Mouse (Mus musculus) hindbrain, postnatal 0 days (tissue): ENCODE measurements around the gene Coro6. TPM values are rescaled to one million over a fixed set of nuclear protein-coding genes. Genes with fewer than 3 reads are reported as not detected.

Experiments used
- ATAC-seq: fragments of 200-750 bp; cut with Nextera tagmentation; 2 replicates; pipeline ENCODE4 v1.8.0; 2017; ENCODE audit warnings: mild to moderate bottlenecking, moderate TSS enrichment, moderate library complexity
- DNase-seq: peaks from one replicate; pipeline ENCODE4 v3.0.0-alpha.2; 2015; ENCODE audit warnings: low spot score
- H3K27ac ChIP-seq: fragments of 300-500 bp; sonication (generic); 2 replicates; pipeline ENCODE4 v1.5.1; 2014; ENCODE audit warnings: mild to moderate bottlenecking
- H3K27me3 ChIP-seq: fragments of 300-500 bp; sonication (generic); 2 replicates; pipeline ENCODE4 v1.6.1; 2014; ENCODE audit warnings: low read length, mixed read lengths; ENCODE audit not compliant: insufficient read depth
- H3K36me3 ChIP-seq: fragments of 300-500 bp; sonication (generic); 2 replicates; pipeline ENCODE4 v1.6.1; 2014; ENCODE audit warnings: low read length, mixed read lengths; ENCODE audit not compliant: insufficient read depth
- H3K4me1 ChIP-seq: fragments of 300-500 bp; sonication (generic); 2 replicates; pipeline ENCODE4 v1.6.1; 2014; ENCODE audit warnings: antibody characterized with exemption, low read length, mixed read lengths; ENCODE audit not compliant: insufficient read depth
- H3K4me2 ChIP-seq: fragments of 300-500 bp; sonication (generic); 2 replicates; pipeline ENCODE4 v1.6.1; 2014; ENCODE audit warnings: low read depth, mild to moderate bottlenecking, low read length, moderate library complexity, mixed read lengths
- H3K4me3 ChIP-seq: fragments of 300-500 bp; sonication (generic); 2 replicates; pipeline ENCODE4 v1.5.1; 2014; ENCODE audit warnings: low read length
- H3K9ac ChIP-seq: fragments of 300-500 bp; sonication (generic); replicated peaks from 2 replicates; pipeline ENCODE4 v1.6.1; 2014; ENCODE audit warnings: mild to moderate bottlenecking, low read length, moderate library complexity, mixed read lengths
- H3K9me3 ChIP-seq: fragments of 300-500 bp; sonication (generic); 2 replicates; pipeline ENCODE4 v1.6.1; 2016; ENCODE audit warnings: low read length, mixed read lengths
- CTCF ChIP-seq: IDR thresholded peaks from 2 replicates; pipeline ENCODE4 v1.5.1; 2016; ENCODE audit warnings: antibody characterized with exemption, control low read depth, low read depth
- WGBS: fragments of 180-500 bp; shearing (Covaris S2); extraction: QIAGEN DNeasy Blood & Tissue Kit; methylation state at CpG from one replicate; pipeline ENCODE4 v1.1.7; 2014; 5-methylcytosine and 5-hydroxymethylcytosine counted together
- polyA plus RNA-seq: library from polyadenylated mRNA; unstranded; fragments of >200 nt; fragmentation: Nextera tagmentation; extraction: Ambion mirVana; gene quantifications from 2 replicates; pipeline ENCODE4 v1.2.1, GENCODE M21; 2015
- total RNA-seq: library from RNA; depleted of rRNA; stranded (reverse); fragments of >200 nt; gene quantifications from 2 replicates; pipeline ENCODE4 v1.2.3, GENCODE M21; 2014; rRNA removed

Coro6 gene
- total and polyA plus RNA-seq, 2 experiments from 2014 or later, result 1.3 to 2.4 TPM

DNA sequence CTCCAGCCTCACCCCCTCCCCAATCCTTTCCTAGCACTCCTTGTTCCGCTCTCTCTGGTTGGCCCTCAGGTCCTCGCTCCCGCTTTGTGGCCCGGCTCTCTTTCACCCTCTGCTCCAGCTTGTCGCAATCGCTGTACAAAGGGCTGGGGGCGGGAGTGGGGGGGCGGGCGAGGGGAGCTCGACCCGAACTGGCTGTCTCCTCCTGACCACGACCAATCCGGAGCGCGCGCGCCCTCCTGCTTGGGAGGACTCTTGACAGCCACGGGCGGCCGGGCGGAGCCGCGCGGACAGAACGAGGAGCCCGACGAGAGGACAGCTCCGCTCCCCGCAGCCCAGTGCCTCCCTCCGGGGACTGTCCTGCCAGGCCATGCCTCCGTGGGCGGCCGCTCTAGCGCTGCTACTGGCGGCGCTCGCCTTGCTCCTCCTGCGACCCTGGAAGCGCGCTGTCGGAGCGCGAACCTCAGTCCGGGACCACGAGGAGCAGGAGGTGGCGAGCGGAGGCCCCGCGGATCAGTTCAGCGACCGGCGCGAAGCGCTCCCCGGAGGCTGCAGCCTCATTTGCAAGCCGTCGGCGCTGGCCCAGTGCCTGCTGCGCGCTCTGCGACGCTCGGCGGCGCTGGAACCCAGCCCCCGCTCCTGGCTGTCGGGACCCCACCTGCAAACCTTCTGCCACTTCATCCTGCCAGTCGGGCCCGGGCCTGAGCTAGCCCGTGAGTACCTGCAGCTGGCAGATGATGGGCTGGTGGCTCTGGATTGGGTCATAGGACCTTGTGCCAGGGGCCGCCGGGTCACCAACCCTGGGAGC, 52.8 kb downstream of the Coro6 start, which contains the start of gene Abhd15:
Gene Abhd15, plus strand, starts transcription at position 290 of the 805 bp plus-strand sequence.
- ATAC-seq, result peak; percentile 70
- no peak for TF ChIP-seq CTCF
- H3K4me1 ChIP-seq, result peaks cover 8% of the 10 kb centered on the region; the same call in 1 of the 2 replicates
- peak within 1 kb of the TSS; percentile 47 for H3K4me3 ChIP-seq
- no peaks in the 10 kb centered on the region for H3K36me3 ChIP-seq
- H3K4me2 ChIP-seq, result peak within 1 kb of the TSS; percentile 78
- WGBS, result 2% methylated on average over 69 of the region's 72 CpGs
- peak within 1 kb of the TSS; percentile 48; the same call in 1 of the 2 replicates for H3K27ac ChIP-seq
- no peaks in the 10 kb centered on the region for H3K9me3 ChIP-seq
- peak within 1 kb of the TSS; percentile 37; the same call in 1 of the 2 replicates for H3K9ac ChIP-seq
- peak; percentile 78 for DNase-seq
- peaks cover 12% of the 10 kb centered on the region; the same call in 1 of the 2 replicates for H3K27me3 ChIP-seq

DNA sequence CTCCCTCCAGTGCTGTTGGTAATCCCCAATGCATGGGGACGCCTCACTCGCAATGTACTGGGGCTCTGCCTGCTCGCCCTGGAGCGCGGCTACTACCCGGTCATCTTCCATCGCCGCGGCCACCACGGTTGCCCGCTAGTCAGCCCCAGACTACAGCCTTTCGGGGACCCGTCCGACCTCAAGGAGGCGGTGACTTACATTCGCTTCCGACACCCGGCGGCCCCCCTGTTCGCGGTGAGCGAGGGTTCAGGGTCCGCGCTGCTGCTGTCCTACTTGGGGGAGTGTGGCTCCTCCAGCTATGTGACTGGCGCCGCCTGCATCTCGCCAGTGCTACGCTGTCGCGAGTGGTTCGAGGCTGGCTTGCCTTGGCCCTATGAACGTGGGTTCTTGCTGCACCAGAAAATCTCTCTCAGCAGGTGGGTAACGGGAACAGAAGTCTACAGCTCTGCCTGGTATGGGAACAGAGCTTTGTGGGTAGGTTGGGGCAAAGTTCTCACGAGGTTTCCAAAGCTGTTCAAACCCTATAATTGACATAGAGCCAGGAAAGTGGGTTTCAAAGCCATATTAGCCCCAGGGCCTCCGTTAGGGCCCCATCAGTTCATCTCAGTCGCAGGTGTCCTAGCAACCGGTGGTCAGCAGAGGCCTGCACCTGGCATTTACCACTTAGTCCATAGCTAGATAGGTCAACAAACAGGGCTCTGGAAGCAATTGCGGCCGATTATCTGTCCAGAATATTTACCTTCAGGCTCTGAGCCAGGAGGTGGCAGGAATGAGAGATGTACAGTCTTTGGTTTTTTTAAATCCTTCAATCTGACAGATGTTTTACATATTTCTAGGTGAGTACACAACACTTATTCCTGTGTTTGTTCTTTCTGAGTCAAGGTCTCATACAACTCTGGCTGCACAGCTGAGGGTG, 53.7 kb downstream of the Coro6 start, which contains the start of gene Trp53i13:
Gene Trp53i13, minus strand, starts transcription at position 344 of the 916 bp plus-strand sequence.
- Histone ChIP-seq H3K4me1 (peaks cover 8% of the 10 kb centered on the region; the same call in 1 of the 2 replicates), H3K4me3 (peak within 1 kb of the TSS; percentile 47), H3K36me3 (no peaks in the 10 kb centered on the region), H3K9me3 (no peaks in the 10 kb centered on the region), H3K9ac (peak within 1 kb of the TSS; percentile 37; the same call in 1 of the 2 replicates), H3K27me3 (peaks cover 12% of the 10 kb centered on the region; the same call in 1 of the 2 replicates), H3K4me2 (peak within 1 kb of the TSS; percentile 78), H3K27ac (peak within 1 kb of the TSS; percentile 48; the same call in 1 of the 2 replicates)
- no peak for TF ChIP-seq CTCF
- ATAC-seq (no peak), DNase-seq (no peak)
- WGBS, result 11% methylated on average over 39 of the region's 39 CpGs

DNA sequence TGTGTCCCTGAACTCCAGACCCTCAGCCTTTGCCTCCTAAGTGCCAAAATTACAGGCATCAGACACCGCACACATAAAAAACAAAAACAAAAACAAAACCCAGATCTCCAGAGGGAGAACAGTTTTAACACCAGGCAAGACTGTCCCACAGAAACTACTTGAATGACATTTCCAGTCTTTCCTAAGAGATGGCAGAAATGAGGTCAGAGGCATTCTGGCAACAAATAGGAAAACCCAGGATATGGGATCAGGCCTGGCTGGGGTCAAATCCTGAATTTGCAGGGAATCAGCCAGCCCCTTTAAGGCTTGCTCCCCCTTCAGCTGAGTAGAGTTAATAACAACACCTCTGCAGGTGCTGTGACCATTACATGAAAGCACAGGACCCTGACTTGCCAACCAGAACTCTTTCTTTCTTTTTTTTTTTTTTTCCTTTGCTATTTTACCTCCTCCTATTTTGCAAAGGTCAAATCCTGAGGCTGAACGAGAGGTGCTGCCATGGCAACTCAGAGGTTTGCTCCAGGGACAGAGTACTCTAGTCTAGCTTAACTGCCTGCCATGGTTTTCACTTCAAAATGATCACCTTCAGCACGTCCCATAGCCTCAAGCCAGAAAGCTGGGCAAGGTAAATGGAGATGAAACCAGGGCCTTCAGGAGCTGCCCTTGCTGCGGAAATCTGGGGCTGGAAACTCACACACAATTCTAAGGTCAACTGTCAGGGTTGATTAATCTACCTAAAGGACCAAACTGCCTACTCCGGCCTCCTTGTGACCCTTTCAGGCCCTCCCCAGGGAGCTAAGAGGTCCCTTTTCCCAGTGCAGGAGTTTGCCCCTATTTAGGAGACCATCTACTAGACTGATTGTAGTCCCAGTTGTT, 54.6 kb downstream of the Coro6 start:
- ATAC-seq, result no peak
- H3K4me1 ChIP-seq, result peaks cover 8% of the 10 kb centered on the region; the same call in 1 of the 2 replicates

DNA sequence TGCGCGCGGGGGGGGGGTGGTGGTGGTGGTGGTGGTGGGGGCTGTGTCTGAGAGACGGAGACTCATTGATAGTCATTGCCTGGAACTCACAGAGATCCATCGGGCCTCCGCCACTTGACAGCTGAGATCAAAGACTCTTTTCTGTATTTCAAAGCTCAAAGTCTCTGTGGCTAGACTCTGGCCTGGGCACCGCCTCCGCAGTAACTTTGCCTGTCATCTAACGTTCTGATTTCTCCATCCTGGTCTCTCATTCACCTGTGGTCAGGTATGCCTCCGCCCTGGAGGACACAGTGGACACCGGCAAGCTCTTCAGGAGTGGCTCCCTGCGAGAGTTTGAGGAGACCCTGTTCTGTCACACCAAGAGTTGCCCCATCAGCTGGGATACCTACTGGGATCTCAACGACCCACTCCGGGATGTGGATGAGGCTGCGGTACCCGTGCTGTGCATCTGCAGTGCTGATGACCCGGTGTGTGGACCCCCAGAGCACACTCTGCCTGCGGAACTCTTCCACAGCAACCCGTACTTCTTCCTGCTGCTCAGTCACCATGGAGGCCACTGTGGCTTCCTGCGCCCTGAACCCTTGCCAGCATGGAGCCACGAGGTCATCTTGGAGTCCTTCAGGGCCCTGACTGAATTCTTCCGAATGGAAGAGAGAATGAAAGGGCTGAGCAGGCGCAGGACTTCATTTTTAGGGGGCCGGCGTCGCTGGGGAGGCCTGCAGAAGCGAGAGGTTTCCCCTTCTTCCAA, 56.0 kb downstream of the Coro6 start:
- no peak overlapping the region for H3K4me2 ChIP-seq
- no peaks in the 10 kb centered on the region for H3K9me3 ChIP-seq
- WGBS, result 66% methylated on average over 27 of the region's 27 CpGs
- H3K36me3 ChIP-seq, result no peaks in the 10 kb centered on the region
- H3K27me3 ChIP-seq, result peaks cover 12% of the 10 kb centered on the region; the same call in 1 of the 2 replicates
- H3K4me3 ChIP-seq, result no peak overlapping the region
- no peak for ATAC-seq
- no peak for DNase-seq
- no peak for TF ChIP-seq CTCF
- H3K4me1 ChIP-seq, result peaks cover 8% of the 10 kb centered on the region; the same call in 1 of the 2 replicates
- no peak overlapping the region for H3K27ac ChIP-seq
- H3K9ac ChIP-seq, result no peak overlapping the region

More for the DNA sequence above, 54.6 kb downstream of the Coro6 start:
- TF ChIP-seq CTCF, result no peak
- Histone ChIP-seq H3K4me3 (no peak overlapping the region), H3K4me2 (no peak overlapping the region), H3K27me3 (peaks cover 12% of the 10 kb centered on the region; the same call in 1 of the 2 replicates), H3K27ac (no peak overlapping the region), H3K36me3 (no peaks in the 10 kb centered on the region), H3K9me3 (no peaks in the 10 kb centered on the region), H3K9ac (no peak overlapping the region)
- 60% methylated on average over 5 of the region's 5 CpGs for WGBS
- DNase-seq, result no peak

DNA sequence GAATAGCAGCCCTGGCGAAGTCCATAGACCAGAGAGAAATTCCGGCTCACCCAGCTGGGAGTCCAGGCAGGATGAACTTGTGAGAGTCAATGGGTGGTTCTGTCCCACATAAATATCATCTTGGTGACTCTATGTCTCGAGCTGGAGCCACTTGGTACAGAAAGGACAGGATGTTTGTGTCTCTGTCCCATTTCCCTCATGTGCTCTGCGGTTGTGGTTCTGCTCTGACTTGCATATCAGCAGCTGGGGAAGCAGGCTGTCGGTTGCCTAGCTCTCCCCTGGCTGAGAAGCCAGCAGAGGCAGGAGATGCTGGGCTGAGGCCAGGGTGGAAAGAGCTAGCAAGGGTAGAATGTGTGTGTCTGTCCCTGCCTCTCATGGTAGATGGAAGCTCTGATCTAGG, 56.8 kb downstream of the Coro6 start, which contains the start of gene Gm10392:
Gene Gm10392, minus strand, starts transcription at position 156 of the 400 bp plus-strand sequence.
- Histone ChIP-seq H3K36me3 (no peaks in the 10 kb centered on the region), H3K9ac (no peak within 1 kb of the TSS), H3K4me1 (peaks cover 3% of the 10 kb centered on the region; the same call in 1 of the 2 replicates), H3K9me3 (no peaks in the 10 kb centered on the region), H3K27ac (no peak within 1 kb of the TSS), H3K4me2 (no peak within 1 kb of the TSS), H3K27me3 (peaks cover 12% of the 10 kb centered on the region; the same call in 1 of the 2 replicates), H3K4me3 (no peak within 1 kb of the TSS)
- no peak for TF ChIP-seq CTCF
- ATAC-seq, result no peak
- DNase-seq, result no peak
- WGBS, result 67% methylated on average over 5 of the region's 5 CpGs

Other genes with a start within 250 kb of the Coro6 start
- 30.1 and 30.3 TPM in 2 replicates for gene Ssh2, start 246.1 kb upstream of the Coro6 start, total RNA-seq
- gene Ssh2, start 246.1 kb upstream of the Coro6 start, polyA plus RNA-seq, result 10.1 and 10.9 TPM in 2 replicates
- 71.6 and 77.1 TPM in 2 replicates for gene Ankrd13b, start 27.3 kb downstream of the Coro6 start, total RNA-seq
- 27.1 and 30.6 TPM in 2 replicates for gene Ankrd13b, start 27.3 kb downstream of the Coro6 start, polyA plus RNA-seq
- 126 and 127 TPM in 2 replicates for gene Git1, start 31.2 kb downstream of the Coro6 start, total RNA-seq
- gene Git1, start 31.2 kb downstream of the Coro6 start, polyA plus RNA-seq, result 13.8 and 15.0 TPM in 2 replicates
- gene Abhd15, start 52.7 kb downstream of the Coro6 start, total RNA-seq, result 3.6 and 4.7 TPM in 2 replicates
- 2.1 TPM in 2 replicates for gene Abhd15, start 52.7 kb downstream of the Coro6 start, polyA plus RNA-seq
- 13.7 and 17.8 TPM in 2 replicates for gene Trp53i13, start 53.6 kb downstream of the Coro6 start, total RNA-seq
- 14.3 and 17.2 TPM in 2 replicates for gene Trp53i13, start 53.6 kb downstream of the Coro6 start, polyA plus RNA-seq
- not detected in 2 replicates for gene Gm10392, start 56.8 kb downstream of the Coro6 start, total RNA-seq
- not detected in 2 replicates for gene Gm10392, start 56.8 kb downstream of the Coro6 start, polyA plus RNA-seq
- gene Taok1, start 145.4 kb downstream of the Coro6 start, total RNA-seq, result 50.6 and 56.7 TPM in 2 replicates
- 27.1 and 28.2 TPM in 2 replicates for gene Taok1, start 145.4 kb downstream of the Coro6 start, polyA plus RNA-seq
- 33.6 and 34.5 TPM in 2 replicates for gene Nufip2, start 223.7 kb downstream of the Coro6 start, total RNA-seq
- gene Nufip2, start 223.7 kb downstream of the Coro6 start, polyA plus RNA-seq, result 3.8 and 4.3 TPM in 2 replicates